Mouse (Mus musculus) kidney, adult 18-20 months (tissue): ENCODE data around the gene Zfp786.

Experiments
- DNase-seq: peaks from one replicate; pipeline ENCODE4 v3.0.0; 2021

Zfp786 gene

DNA sequence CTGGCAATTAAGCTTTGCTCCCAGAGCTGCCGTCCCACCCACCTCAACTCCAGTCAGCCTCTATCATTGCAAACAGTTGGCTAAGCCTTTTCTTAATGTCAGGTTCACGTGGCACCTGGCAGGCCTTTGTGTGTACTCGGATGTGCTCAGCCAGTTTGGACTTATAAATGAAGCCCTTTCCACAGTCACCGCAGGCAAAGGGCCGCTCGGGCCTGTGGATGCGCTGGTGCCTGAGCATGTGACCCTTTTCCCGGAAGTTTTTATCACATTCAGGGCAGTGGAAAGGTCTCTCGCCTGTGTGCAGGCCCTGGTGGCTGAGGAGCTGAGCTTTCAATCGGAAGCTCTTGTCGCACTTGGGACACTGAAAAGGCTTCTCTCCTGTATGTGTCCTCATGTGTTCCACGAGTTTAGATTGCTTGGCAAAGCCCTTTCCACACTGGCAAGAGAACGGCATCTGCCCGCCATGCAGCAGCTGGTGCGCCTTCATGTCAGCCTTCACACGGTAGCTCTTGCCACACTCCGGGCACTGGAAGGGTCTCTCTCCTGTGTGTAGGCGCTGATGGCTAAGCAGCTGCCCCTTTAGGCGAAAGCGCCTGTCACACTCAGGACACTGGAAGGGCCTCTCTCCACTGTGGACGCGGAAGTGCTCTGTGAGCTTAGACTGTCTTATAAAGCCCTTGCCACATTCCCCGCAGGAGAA, 10.9 kb downstream of the Zfp786 start:
- DNase-seq, result no peak

DNA sequence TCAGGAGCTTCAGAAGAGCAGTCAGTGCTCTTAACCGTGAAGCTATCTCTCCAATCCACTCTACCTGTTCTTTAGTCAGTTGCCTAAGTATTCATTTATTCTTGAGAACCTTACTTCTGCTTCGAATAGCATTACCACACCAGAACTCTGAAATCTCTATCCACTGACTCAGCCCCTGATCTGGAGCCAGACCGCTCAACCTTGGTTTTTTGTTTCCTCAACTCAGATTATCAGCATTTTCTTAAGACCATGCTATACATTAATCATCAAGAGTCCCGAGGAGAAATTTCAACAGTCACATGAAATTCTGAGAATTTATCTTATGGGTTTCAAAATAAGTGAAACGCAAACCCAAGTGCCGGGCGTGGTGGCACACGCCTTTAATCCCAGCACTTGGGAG, 11.9 kb downstream of the Zfp786 start:
- no peak for DNase-seq

DNA sequence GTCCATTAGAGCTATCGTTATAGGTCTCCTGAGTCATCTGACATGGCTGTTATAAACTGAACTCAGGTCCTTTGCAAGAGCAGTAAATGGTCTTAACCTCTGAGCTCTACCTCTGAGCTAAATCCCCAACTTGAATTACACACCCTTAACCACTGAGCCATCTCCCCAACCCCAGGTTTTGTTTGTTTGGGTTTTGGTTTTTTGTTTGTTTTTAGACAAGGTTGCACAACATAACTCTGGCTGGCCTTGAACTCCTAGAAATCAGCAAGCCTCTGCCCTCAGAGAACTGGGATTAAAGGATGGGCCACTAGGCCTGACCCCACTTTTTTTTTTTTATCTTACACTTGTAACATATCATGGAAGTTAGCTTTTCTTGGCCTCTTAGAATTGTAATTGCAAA, 14.5 kb downstream of the Zfp786 start:
- DNase-seq, result no peak

DNA sequence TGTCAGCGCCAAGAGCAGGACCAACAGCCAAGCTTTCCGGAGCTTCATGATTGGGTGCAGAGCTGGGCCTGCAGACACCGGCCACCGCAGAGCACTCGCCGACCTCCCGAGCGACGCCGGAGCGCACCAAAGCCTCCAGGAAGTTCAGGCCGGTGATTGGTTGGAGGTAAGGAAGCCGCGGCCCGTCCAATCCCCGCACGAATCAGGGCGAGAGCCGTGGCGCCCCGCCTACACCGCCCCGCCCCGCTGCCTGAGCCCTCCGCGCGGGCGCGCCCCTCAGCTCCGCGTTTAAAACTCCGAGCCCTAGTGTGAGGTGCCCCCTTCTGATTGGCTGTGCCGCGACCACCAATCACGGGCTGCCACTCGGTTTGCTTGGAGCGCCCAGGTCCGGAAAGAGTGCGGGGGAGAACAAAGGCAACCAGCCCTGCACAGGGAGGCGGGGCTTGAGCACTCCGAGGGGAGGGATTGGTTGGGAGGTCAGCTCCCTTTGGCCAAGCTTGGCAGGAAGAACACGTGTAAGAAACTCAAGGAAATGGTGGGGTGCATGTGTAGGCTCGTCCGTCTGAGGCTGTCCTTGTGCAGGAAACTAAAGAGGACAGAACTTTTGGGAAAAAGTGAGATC, 17.3 kb downstream of the Zfp786 start, which contains the start of gene Pdia4:
TSS of gene Pdia4 (minus strand) at position 174 of the 622 bp plus-strand sequence.
- DNase-seq, result peak; percentile 98

DNA sequence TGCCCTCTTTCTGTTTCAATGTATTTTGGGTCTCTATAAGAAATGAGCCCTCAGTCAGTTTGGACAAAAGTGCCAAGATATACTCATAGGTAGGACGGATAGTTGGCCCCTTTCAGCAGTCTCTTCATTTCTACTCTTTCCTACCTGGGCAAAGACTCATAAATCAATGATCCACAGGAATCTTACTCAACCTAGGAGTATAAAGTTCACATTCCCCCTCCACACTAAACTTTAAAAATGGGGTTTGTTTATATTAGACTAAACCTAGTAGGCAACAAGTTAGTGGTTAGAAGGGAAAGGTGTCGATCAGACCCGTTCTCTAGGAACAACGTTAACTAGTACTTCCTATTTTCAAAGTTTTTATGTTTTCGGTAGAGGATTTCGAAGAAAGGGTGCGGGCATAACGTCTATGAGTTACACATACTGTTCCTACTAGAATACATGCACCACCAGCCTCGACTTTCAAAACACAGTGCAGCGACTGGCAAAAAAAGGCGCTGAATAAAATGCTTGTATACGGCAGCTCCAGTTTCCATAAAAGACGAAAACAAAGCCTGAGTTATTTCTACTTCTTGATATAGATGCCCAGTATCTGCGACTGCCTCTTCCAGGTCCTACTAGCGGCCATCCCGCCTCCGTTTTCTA, 18.3 kb downstream of the Zfp786 start:
- DNase-seq, result no peak

DNA sequence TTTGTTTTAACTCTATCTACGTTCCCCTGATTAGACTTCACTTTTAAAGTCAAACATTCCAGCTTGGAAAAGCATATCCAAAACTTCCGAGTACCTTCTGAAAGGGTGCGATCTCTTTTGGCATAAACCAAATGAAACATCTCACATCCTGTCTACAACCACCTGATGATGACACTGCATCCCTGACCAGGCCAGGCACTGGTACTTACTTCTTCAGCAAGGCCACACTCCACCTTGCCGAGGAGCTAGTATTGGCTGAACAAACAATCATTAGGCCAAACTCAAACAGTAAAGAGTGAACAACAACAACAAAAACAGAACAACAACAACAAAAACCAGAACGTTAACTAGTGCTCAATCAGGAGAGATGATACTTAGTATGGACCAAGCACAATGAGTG, 19.3 kb downstream of the Zfp786 start:
- no peak for DNase-seq

GRCm38 (mm10) chr6:47810181-47810580, 20.5 kb downstream of the Zfp786 start:
- DNase-seq, result no peak

GRCm38 (mm10) chr6:47809053-47809452, 21.6 kb downstream of the Zfp786 start:
- DNase-seq, result no peak

DNA sequence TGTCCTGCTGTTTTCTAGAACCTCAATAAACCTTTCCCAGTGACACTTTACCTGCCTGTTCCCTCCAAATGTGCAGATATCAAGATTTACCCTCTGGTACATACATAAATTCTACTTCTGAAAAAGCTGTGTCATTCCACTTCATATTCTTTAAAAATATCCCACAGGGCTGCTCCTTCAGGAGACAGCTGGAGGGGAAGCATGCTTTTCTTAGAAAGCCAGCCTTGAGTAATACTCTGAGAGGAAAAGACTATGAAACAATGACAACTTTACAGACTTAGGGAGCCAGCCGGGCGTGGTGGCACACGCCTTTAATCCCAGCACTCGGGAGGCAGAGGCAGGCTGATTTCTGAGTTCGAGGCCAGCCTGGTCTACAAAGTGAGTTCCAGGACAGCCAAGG, 22.1 kb downstream of the Zfp786 start:
- no peak for DNase-seq

DNA sequence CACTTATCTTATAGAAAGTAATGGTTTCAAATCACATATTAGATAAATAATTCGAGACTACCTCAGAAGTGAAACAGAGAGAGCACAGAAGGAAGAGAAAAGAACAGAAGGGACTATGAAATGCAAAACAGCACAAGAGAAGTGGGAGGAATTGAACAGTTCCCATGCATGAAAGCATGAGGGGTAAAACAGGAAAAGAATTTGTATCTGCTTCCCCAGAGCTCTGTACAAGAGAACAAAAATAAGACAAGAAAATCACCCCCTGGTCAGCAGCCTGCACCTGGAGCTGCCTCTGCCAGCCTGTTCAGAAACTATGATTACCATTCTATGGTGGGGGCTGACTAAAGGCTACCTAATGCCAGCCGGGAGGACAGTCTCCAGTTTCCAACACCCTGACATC, 23.2 kb downstream of the Zfp786 start:
- no peak for DNase-seq

DNA sequence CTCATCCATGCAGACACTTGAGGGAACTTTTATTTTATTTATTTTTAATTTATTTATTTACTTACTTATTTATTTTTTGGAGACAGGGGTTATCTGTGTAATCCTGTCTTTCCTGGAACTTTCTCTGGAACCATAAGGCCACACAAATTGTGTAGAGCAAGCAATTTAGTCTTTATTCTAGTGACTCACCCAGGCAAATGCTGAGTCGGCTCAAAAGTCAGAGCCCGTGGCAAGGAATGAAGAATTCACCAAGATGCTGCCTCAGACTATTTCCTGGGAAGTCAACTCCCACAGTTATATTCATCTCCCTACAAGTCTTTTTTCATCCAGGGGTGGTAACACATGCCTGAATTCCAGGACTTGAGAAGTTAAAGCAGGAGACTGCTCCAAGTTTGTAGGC, 25.1 kb downstream of the Zfp786 start:
- no peak for DNase-seq

- DNase-seq, result peak; percentile 53
Measured at GRCm38 (mm10) chr6:47799079-47799478, 31.6 kb downstream of the Zfp786 start.

- peak; percentile 45 for DNase-seq
Measured at GRCm38 (mm10) chr6:47794106-47794830, 36.4 kb downstream of the Zfp786 start.

DNA sequence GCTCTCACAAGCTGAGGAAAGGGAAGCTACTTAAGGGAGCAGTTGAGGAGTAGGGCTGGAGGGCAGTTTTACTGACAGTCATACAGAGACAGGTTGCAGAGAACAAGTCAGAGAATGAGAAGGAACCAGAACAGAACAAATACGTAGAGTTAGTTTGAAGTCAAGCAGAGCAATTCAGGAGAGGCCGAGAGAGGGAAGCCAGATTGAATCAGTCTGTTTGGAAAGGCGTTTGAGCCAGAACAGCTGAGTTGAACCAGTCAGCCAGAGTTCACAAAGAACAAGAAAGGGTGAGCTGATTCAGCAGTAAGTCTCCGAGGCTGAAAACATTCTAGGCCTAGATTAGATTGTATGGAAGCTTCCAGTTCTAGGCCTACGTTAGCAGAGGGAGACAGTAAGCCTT, 37.4 kb downstream of the Zfp786 start:
- DNase-seq, result no peak

GRCm38 (mm10) chr6:47792533-47792932, 38.1 kb downstream of the Zfp786 start:
- DNase-seq, result no peak

GRCm38 (mm10) chr6:47790745-47791144, 39.9 kb downstream of the Zfp786 start:
- peak; percentile 31 for DNase-seq

- DNase-seq, result no peak
Measured at GRCm38 (mm10) chr6:47788821-47789220, 41.8 kb downstream of the Zfp786 start.

DNA sequence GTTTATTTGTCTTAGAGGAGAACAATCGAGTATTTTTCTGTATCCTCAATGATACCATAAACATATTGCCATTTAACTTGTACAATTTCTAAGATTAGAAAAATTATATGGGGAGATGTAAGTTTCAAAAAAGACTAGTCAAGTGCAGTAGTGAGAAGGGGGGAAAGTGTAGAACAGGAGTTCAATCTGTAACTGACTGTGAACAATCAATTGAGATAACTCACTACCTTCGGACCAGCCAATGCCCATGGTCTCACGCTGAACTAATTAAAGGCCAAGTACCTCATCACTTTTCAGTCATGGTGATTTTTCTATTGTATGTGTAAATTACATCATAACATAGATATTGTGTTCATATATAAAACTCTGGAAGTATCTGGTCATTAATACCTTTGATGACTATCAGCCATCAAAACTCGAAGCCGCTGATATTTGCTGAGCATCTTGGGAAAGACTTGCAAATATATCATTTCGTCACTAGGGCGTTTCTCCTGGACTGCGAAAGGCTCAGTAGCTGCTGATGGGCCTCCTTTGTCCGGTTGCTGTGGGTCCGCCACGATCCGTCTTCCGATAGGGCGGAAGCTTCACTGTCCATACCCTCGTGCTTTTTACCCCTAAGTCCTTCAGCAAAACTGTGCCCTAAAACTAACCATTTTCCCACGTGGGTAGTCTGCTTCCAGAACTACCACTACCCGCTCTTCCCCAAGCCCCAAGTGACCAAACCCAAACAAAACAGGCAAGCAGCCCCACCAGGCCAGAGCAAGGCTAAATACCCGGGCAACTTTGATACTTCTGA, 42.5 kb downstream of the Zfp786 start:
- peak; percentile 87 for DNase-seq

DNA sequence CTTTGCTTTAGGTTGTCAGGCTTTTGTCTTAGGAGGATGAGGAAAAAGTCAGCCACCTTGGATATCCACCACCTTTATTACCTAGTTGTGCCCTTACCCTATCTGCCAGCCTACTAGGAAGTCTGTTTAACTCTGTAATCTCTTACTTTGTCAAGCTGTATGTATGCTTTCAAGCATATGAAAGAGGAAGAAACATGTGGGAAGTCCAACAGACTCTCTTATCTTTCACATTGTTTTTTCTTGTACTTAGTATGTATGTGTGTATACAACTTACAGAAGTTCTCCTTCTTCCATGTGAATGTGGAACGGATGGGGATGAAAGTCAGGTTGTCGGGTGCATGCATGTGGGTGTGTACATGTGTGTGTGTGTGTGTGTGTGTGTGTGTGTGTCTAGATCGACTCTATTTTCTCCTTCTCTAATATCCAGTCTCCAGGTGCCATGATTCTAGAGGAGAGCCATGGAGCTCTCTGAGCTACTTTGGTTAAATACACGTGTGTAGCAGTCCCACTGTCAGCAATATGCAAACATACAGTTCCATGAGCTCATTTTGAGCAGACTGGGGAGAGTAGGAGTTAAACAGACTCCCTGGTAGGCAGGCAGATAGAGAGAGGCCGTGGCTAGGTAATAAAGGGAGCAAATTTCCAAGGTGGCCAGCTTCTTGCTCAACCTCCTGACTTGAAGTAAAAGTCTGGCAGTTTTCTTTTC, 45.8 kb downstream of the Zfp786 start:
- DNase-seq, result no peak

GRCm38 (mm10) chr6:47781091-47781968, 49.3 kb downstream of the Zfp786 start:
- DNase-seq, result peak; percentile 47

DNA sequence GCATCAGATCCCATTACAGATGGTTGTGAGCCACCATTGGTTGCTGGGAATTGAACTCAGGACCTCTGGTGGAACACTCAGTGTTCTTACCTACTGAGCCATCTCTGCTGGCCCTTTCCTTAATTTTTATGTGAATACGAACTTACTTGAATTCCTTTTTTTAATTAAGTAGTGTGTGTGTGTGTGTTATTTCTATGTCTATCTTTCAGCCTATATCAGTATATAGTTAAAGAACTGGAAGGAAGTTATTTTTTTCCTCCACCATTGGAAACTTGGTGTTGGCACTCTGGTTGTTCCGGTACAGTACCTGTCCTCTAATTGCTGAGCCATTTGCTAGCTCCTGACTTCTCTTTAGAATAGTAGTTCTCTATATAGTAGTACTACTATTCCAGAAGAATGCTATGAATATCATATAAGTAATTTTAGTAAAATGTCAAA, 50.1 kb downstream of the Zfp786 start:
- DNase-seq, result no peak
